Mouse (Mus musculus) MEL (cell line): ENCODE data around the gene Rad51b. TPM values are rescaled to one million over a fixed set of nuclear protein-coding genes. Genes with fewer than 3 reads are reported as not detected.

Source experiments
- DNase-seq: peaks from one replicate; pipeline ENCODE4 v3.0.0; 2011; ENCODE audit warnings: low read depth, low spot score
- H3K27ac ChIP-seq: 2 replicates; pipeline ENCODE4 v1.5.1; 2012; ENCODE audit warnings: low read depth, mild to moderate bottlenecking, control low read depth, low read length, moderate library complexity; ENCODE audit not compliant: control insufficient read depth
- H3K27me3 ChIP-seq, 2 experiments: fragments of 150-350 bp in 1 of 2; sonication (generic) in 1 of 2; 2 replicates each; pipeline ENCODE4 v1.6.1; 2012; ENCODE audit warnings: low read length in 2 of 2, mild to moderate bottlenecking in 2 of 2, improper control_type of control experiment in 1 of 2, moderate library complexity in 1 of 2; ENCODE audit not compliant: insufficient read depth in 2 of 2, control insufficient read depth in 1 of 2
- H3K36me3 ChIP-seq, 2 experiments: 2 replicates each; pipeline ENCODE4 v1.6.1; 2012 to 2014; ENCODE audit warnings: low read length in 2 of 2, improper control_type of control experiment in 1 of 2, inconsistent platforms in 1 of 2, mild to moderate bottlenecking in 1 of 2; ENCODE audit not compliant: insufficient read depth in 2 of 2, control insufficient read depth in 1 of 2
- H3K4me1 ChIP-seq, 2 experiments: fragments of 150-350 bp in 1 of 2; sonication (generic) in 1 of 2; 2 replicates each; pipeline ENCODE4 v1.6.1; 2012; ENCODE audit warnings: low read length in 2 of 2, improper control_type of control experiment in 1 of 2, mild to moderate bottlenecking in 1 of 2; ENCODE audit not compliant: insufficient read depth in 2 of 2, control insufficient read depth in 1 of 2
- H3K4me3 ChIP-seq, 2 experiments: fragments of 150-350 bp in 1 of 2; sonication (generic) in 1 of 2; 2 replicates each; pipeline ENCODE4 v1.5.1; 2012; ENCODE audit warnings: low read depth in 2 of 2, low read length in 2 of 2, mild to moderate bottlenecking in 2 of 2, moderate library complexity in 2 of 2, control low read depth in 1 of 2, improper control_type of control experiment in 1 of 2; ENCODE audit not compliant: control insufficient read depth in 1 of 2, insufficient read depth in 1 of 2
- H3K79me2 ChIP-seq: 2 replicates; pipeline ENCODE4 v1.6.1; 2012; ENCODE audit warnings: mild to moderate bottlenecking, low read length, moderate library complexity; ENCODE audit not compliant: control insufficient read depth, poor library complexity, insufficient read depth
- H3K9ac ChIP-seq: 2 replicates; pipeline ENCODE4 v1.6.1; 2012; ENCODE audit warnings: low read depth, mild to moderate bottlenecking, control low read depth, low read length, moderate library complexity; ENCODE audit not compliant: control insufficient read depth, poor library complexity, severe bottlenecking
- H3K9me3 ChIP-seq: fragments of 150-350 bp; sonication (generic); replicated peaks from 2 replicates; pipeline ENCODE4 v1.6.1; 2012; ENCODE audit warnings: mild to moderate bottlenecking, low read length, improper control_type of control experiment, moderate library complexity; ENCODE audit not compliant: insufficient read depth
- GABPA ChIP-seq: IDR thresholded peaks from 2 replicates; pipeline ENCODE4 v1.6.1; 2012; ENCODE audit warnings: low read depth, mild to moderate bottlenecking, inconsistent platforms, low read length, improper control_type of control experiment, moderate library complexity
- GATA1 ChIP-seq: IDR thresholded peaks from 2 replicates; pipeline ENCODE4 v1.6.1; 2011; ENCODE audit warnings: low read depth, low read length, improper control_type of control experiment
- KAT2A ChIP-seq: conservative IDR thresholded peaks from 2 replicates; pipeline ENCODE4 v1.6.1; 2012; ENCODE audit warnings: low read depth, low read length, improper control_type of control experiment, inconsistent platforms
- MAFK ChIP-seq: IDR thresholded peaks from 2 replicates; pipeline ENCODE4 v1.6.1; 2011; ENCODE audit warnings: low read depth, mild to moderate bottlenecking, low read length, improper control_type of control experiment, borderline replicate concordance
- MAX ChIP-seq: IDR thresholded peaks from 2 replicates; pipeline ENCODE4 v1.6.1; 2011; ENCODE audit warnings: low read length, improper control_type of control experiment
- RAD21 ChIP-seq: IDR thresholded peaks from 2 replicates; pipeline ENCODE4 v1.6.1; 2011; ENCODE audit warnings: mild to moderate bottlenecking, low read depth, low read length, improper control_type of control experiment
- RCOR1 ChIP-seq: IDR thresholded peaks from 2 replicates; pipeline ENCODE4 v1.6.1; 2012; ENCODE audit warnings: low read depth, mild to moderate bottlenecking, inconsistent platforms, low read length, improper control_type of control experiment
- TBP ChIP-seq: IDR thresholded peaks from 2 replicates; pipeline ENCODE4 v1.8.0; 2011; ENCODE audit warnings: low read depth, low read length, improper control_type of control experiment
- ZKSCAN1 ChIP-seq: IDR thresholded peaks from 2 replicates; pipeline ENCODE4 v1.6.1; 2012; ENCODE audit warnings: low read depth, mild to moderate bottlenecking, inconsistent platforms, low read length, improper control_type of control experiment, moderate library complexity
- ZMIZ1 ChIP-seq: IDR thresholded peaks from 2 replicates; pipeline ENCODE4 v1.6.1; 2012; ENCODE audit warnings: low read depth, mild to moderate bottlenecking, inconsistent platforms, low read length, improper control_type of control experiment, moderate library complexity
- ZNF384 ChIP-seq: IDR thresholded peaks from 2 replicates; pipeline ENCODE4 v1.6.1; 2012; ENCODE audit warnings: low read depth, mild to moderate bottlenecking, inconsistent platforms, low read length, improper control_type of control experiment
- polyA plus RNA-seq, 2 experiments: library from polyadenylated mRNA; stranded (reverse) in 1 of 2; unstranded in 1 of 2; fragments of >175 nt in 1 of 2; fragments of >200 nt in 1 of 2; gene quantifications; 2 replicates each; pipeline versions ENCODE4 v1.2.1 to v1.2.4; 2012; ENCODE audit warnings: low replicate concordance in 2 of 2, low read depth in 1 of 2; ENCODE audit not compliant: insufficient read length in 2 of 2, insufficient read depth in 1 of 2, missing spikeins in 1 of 2
- total RNA-seq: library from RNA; depleted of rRNA; stranded (reverse); fragments of 300-350 nt; gene quantifications from 2 replicates; pipeline ENCODE4 v1.2.3, GENCODE M21; 2012

Gene Rad51b
- total and polyA plus RNA-seq, 3 experiments: 3.6 to 5.7 TPM; not detected in 1

DNA sequence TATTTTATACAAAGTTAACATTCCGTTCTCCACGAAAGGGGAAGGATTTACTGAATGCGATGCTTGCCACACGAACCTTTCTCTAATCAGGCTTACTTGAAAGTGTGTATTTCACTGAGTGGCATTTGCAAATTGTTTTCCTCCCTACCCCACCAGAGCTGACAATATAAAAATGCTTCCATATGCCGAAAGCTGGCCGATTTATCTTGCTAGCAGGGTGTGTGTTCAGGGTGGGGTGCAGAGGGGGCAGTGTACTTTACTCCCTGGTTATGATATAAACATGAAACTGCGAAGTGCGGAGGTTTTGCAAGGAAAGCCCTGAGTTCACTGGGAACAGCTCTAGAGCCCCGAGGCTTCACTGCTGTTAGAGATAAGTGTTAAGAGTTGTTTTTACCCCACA lies 87.7 kb downstream of the Rad51b start:
- TF ChIP-seq GATA1 (no peak), ZMIZ1 (no peak)
- TF ChIP-seq, all 39 proteins: peak for 0
- Histone ChIP-seq H3K27me3 (no peaks in the 10 kb centered on the region), H3K36me3 (peaks cover 0 to 20% of the 10 kb centered on the region in 2 experiments; a peak in 2 of 4 replicates), H3K9ac (no peak overlapping the region), H3K4me3 (no peak overlapping the region), H3K9me3 (no peaks in the 10 kb centered on the region), H3K79me2 (no peaks in the 10 kb centered on the region), H3K27ac (no peak overlapping the region), H3K4me1 (peaks cover 13 to 16% of the 10 kb centered on the region in 2 experiments)
- DNase-seq: no peak

DNA sequence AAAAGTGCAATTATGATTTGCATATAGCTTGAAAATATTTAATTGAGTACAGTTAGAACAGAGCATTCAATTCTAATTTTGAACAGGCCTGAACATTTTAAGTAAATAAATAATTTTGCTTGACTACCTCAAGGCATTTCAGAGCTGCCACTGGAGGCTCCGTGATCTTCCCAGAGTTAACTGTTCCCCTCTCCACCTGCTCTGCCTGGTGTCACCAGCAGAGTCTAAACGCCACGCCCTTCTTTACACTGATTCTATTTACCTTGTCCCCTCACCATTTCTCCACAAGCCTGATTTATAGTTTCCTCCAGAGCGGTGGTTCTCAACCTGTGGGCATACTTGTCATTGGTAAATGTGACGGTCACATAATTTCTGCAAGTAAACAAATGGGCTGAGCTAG lies 88.1 kb downstream of the Rad51b start:
- H3K9ac ChIP-seq: no peak overlapping the region
- no peaks in the 10 kb centered on the region for H3K27me3 ChIP-seq
- H3K27ac ChIP-seq: no peak overlapping the region
- no peaks in the 10 kb centered on the region for H3K9me3 ChIP-seq
- no peaks in the 10 kb centered on the region for H3K79me2 ChIP-seq
- TF ChIP-seq KAT2A (no peak), GABPA (no peak), RAD21 (no peak), RCOR1 (no peak), TBP (no peak)
- peaks cover 13 to 16% of the 10 kb centered on the region in 2 experiments for H3K4me1 ChIP-seq
- no peak overlapping the region for H3K4me3 ChIP-seq
- DNase-seq: no peak
- peaks cover 0 to 20% of the 10 kb centered on the region in 2 experiments; a peak in 2 of 4 replicates for H3K36me3 ChIP-seq

DNA sequence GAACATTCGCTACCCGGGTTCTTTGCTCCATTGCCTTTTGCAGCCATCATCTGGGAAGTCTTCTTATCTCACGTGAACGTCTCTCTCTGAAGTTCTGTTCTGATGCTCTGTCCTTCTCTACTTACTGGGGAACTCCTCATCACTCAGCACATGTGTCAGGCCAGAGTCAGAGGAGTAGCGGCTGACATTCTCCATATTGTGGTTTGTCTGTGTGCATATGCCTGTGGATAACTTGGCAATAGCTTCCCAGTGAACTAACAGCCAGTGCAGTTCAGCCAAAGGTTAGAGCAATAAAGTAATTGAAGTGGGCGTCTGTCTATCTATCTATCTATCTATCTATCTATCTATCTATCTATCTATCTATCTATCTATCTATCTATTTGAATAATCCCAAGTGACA lies 90.8 kb downstream of the Rad51b start:
- H3K4me1 ChIP-seq: no peaks in the 10 kb centered on the region; a peak in 1 of 4 replicates

DNA sequence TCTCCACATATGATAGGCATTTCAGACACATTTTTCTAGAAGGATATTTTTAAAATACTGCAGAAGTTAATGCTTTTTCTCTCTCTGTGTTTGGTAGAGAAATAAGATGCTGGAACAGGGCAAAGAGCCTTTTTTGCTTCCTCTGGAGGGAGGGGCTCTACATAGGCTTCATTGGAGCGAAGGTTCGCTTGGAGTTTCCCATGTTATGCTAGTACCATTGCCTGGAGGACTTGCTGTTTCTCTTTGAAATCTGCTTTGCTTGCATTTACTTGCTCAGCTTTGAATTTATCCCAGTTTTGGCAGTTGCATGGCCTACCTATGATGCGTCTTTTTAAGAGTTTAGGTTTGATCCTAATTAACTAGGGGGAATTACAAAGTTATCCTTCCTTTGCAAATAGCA lies 92.2 kb downstream of the Rad51b start:
- no peak for TF ChIP-seq ZNF384
- TF ChIP-seq GATA1: no peak
- Histone ChIP-seq H3K27me3 (no peaks in the 10 kb centered on the region), H3K27ac (no peak overlapping the region), H3K79me2 (no peaks in the 10 kb centered on the region), H3K36me3 (no peaks in the 10 kb centered on the region), H3K4me3 (no peak overlapping the region), H3K4me1 (no peaks in the 10 kb centered on the region; a peak in 1 of 4 replicates), H3K9me3 (no peaks in the 10 kb centered on the region), H3K9ac (no peak overlapping the region)
- no peak for DNase-seq

More for the DNA sequence above, 90.8 kb downstream of the Rad51b start:
- Histone ChIP-seq H3K9ac (no peak overlapping the region), H3K9me3 (no peaks in the 10 kb centered on the region), H3K27me3 (no peaks in the 10 kb centered on the region), H3K27ac (no peak overlapping the region)
- TF ChIP-seq ZKSCAN1: no peak
- no peak for TF ChIP-seq GABPA
- no peak for TF ChIP-seq MAFK
- no peak for TF ChIP-seq MAX
- TF ChIP-seq, all 39 proteins: peak for 0
- no peak for DNase-seq
- no peaks in the 10 kb centered on the region for H3K79me2 ChIP-seq
- peaks cover 0 to 2% of the 10 kb centered on the region in 2 experiments; a peak in 2 of 4 replicates for H3K36me3 ChIP-seq
- H3K4me3 ChIP-seq: no peak overlapping the region
